Mouse (Mus musculus): ENCODE results near the gene Ric8b. TPM values are rescaled to one million over a fixed set of nuclear protein-coding genes. Genes with fewer than 3 reads are reported as not detected.

Gene Ric8b
- polyA plus RNA-seq, 1 experiment = 22.0 TPM

GRCm38 (mm10) chr10:84895810-84896358 lies 21.5 kb upstream of the Ric8b start:
- no peak overlapping the region for H3K27ac ChIP-seq (ENCODE audit: insufficient read depth, low read length)
- H3K4me3 ChIP-seq (ENCODE audit: insufficient read depth, low read length) = no peak overlapping the region
- no peak for TF ChIP-seq CTCF (IDR thresholded peaks at IDR 0.05; ENCODE audit: borderline replicate concordance, insufficient read depth, low read length)
- no peak for TF ChIP-seq POLR2A (IDR thresholded peaks at IDR 0.05; ENCODE audit: low read depth, low read length)
- no peaks in the 10 kb centered on the region for H3K4me1 ChIP-seq (ENCODE audit: control insufficient read depth, insufficient read depth, low read length)

- H3K27ac ChIP-seq (ENCODE audit: insufficient read depth, low read length) = no peak overlapping the region
- H3K4me1 ChIP-seq (ENCODE audit: control insufficient read depth, insufficient read depth, low read length) = no peaks in the 10 kb centered on the region
- TF ChIP-seq POLR2A (IDR thresholded peaks at IDR 0.05; ENCODE audit: low read depth, low read length) (no peak), CTCF (IDR thresholded peaks at IDR 0.05; ENCODE audit: borderline replicate concordance, insufficient read depth, low read length) (no peak)
- H3K4me3 ChIP-seq (ENCODE audit: insufficient read depth, low read length) = no peak overlapping the region
These were observed 20.2 kb upstream of the Ric8b start for GRCm38 (mm10) chr10:84896941-84897930.

- no peak overlapping the region for H3K4me3 ChIP-seq (ENCODE audit: insufficient read depth, low read length)
- H3K27ac ChIP-seq (ENCODE audit: insufficient read depth, low read length) = no peak overlapping the region
These were observed 19.1 kb upstream of the Ric8b start for GRCm38 (mm10) chr10:84898144-84898979.

GRCm38 (mm10) chr10:84901676-84902075 lies 15.7 kb upstream of the Ric8b start:
- Histone ChIP-seq H3K27ac (ENCODE audit: insufficient read depth, low read length) (no peak overlapping the region), H3K4me3 (ENCODE audit: insufficient read depth, low read length) (no peak overlapping the region), H3K4me1 (ENCODE audit: control insufficient read depth, insufficient read depth, low read length) (no peaks in the 10 kb centered on the region)
- no peak for TF ChIP-seq CTCF (IDR thresholded peaks at IDR 0.05; ENCODE audit: borderline replicate concordance, insufficient read depth, low read length)
- TF ChIP-seq POLR2A (IDR thresholded peaks at IDR 0.05; ENCODE audit: low read depth, low read length) = no peak

More at GRCm38 (mm10) chr10:84898144-84898979, 19.1 kb upstream of the Ric8b start:
- H3K4me1 ChIP-seq (ENCODE audit: control insufficient read depth, insufficient read depth, low read length) = no peaks in the 10 kb centered on the region
- TF ChIP-seq POLR2A (IDR thresholded peaks at IDR 0.05; ENCODE audit: low read depth, low read length) (no peak), CTCF (IDR thresholded peaks at IDR 0.05; ENCODE audit: borderline replicate concordance, insufficient read depth, low read length) (no peak)

- TF ChIP-seq POLR2A (IDR thresholded peaks at IDR 0.05; ENCODE audit: low read depth, low read length) = no peak
- TF ChIP-seq CTCF (IDR thresholded peaks at IDR 0.05; ENCODE audit: borderline replicate concordance, insufficient read depth, low read length) = no peak
- no peaks in the 10 kb centered on the region for H3K4me1 ChIP-seq (ENCODE audit: control insufficient read depth, insufficient read depth, low read length)
- H3K4me3 ChIP-seq (ENCODE audit: insufficient read depth, low read length) = no peak overlapping the region
- no peak overlapping the region for H3K27ac ChIP-seq (ENCODE audit: insufficient read depth, low read length)
These were observed 15.2 kb upstream of the Ric8b start for GRCm38 (mm10) chr10:84902213-84902612.

GRCm38 (mm10) chr10:84903307-84903706 lies 14.1 kb upstream of the Ric8b start:
- H3K4me1 ChIP-seq (ENCODE audit: control insufficient read depth, insufficient read depth, low read length) = no peaks in the 10 kb centered on the region
- no peak overlapping the region for H3K4me3 ChIP-seq (ENCODE audit: insufficient read depth, low read length)
- H3K27ac ChIP-seq (ENCODE audit: insufficient read depth, low read length) = no peak overlapping the region
- TF ChIP-seq POLR2A (IDR thresholded peaks at IDR 0.05; ENCODE audit: low read depth, low read length) = no peak
- no peak for TF ChIP-seq CTCF (IDR thresholded peaks at IDR 0.05; ENCODE audit: borderline replicate concordance, insufficient read depth, low read length)

GRCm38 (mm10) chr10:84903742-84904141 lies 13.7 kb upstream of the Ric8b start:
- Histone ChIP-seq H3K4me1 (ENCODE audit: control insufficient read depth, insufficient read depth, low read length) (no peaks in the 10 kb centered on the region), H3K27ac (ENCODE audit: insufficient read depth, low read length) (no peak overlapping the region), H3K4me3 (ENCODE audit: insufficient read depth, low read length) (no peak overlapping the region)
- TF ChIP-seq POLR2A (IDR thresholded peaks at IDR 0.05; ENCODE audit: low read depth, low read length) = no peak
- TF ChIP-seq CTCF (IDR thresholded peaks at IDR 0.05; ENCODE audit: borderline replicate concordance, insufficient read depth, low read length) = no peak

- H3K4me3 ChIP-seq (ENCODE audit: insufficient read depth, low read length) = no peak overlapping the region
- TF ChIP-seq CTCF (IDR thresholded peaks at IDR 0.05; ENCODE audit: borderline replicate concordance, insufficient read depth, low read length) (no peak), POLR2A (IDR thresholded peaks at IDR 0.05; ENCODE audit: low read depth, low read length) (no peak)
- H3K27ac ChIP-seq (ENCODE audit: insufficient read depth, low read length) = no peak overlapping the region
- no peaks in the 10 kb centered on the region for H3K4me1 ChIP-seq (ENCODE audit: control insufficient read depth, insufficient read depth, low read length)
These were observed 10.5 kb upstream of the Ric8b start for GRCm38 (mm10) chr10:84906895-84907294.

GRCm38 (mm10) chr10:84908006-84908405 lies 9.4 kb upstream of the Ric8b start:
- H3K4me3 ChIP-seq (ENCODE audit: insufficient read depth, low read length) = no peak overlapping the region
- no peak overlapping the region for H3K27ac ChIP-seq (ENCODE audit: insufficient read depth, low read length)
- TF ChIP-seq POLR2A (IDR thresholded peaks at IDR 0.05; ENCODE audit: low read depth, low read length) (no peak), CTCF (IDR thresholded peaks at IDR 0.05; ENCODE audit: borderline replicate concordance, insufficient read depth, low read length) (no peak)
- no peaks in the 10 kb centered on the region for H3K4me1 ChIP-seq (ENCODE audit: control insufficient read depth, insufficient read depth, low read length)
